Mouse (Mus musculus): Measurements from ENCODE around the gene Ank3. TPM values are rescaled to one million over a fixed set of nuclear protein-coding genes. Genes with fewer than 3 reads are reported as not detected.

The Ank3 gene
- total and polyA plus RNA-seq, 2 experiments from 2014 or later, result 66.6 to 253 TPM

- Histone ChIP-seq H3K36me3 (ENCODE audit: insufficient read depth, low read length) (no peaks in the 10 kb centered on the region), H3K4me1 (ENCODE audit: insufficient read depth, low read length) (peaks cover 6% of the 10 kb centered on the region; the same call in 1 of the 2 replicates), H3K9me3 (ENCODE audit: low read length) (no peaks in the 10 kb centered on the region), H3K9ac (replicated peaks; ENCODE audit: low read length, poor library complexity, severe bottlenecking) (peak overlapping the region; percentile 96), H3K27me3 (ENCODE audit: insufficient read depth, low read length) (no peaks in the 10 kb centered on the region), H3K27ac (ENCODE audit: low read depth, low read length) (peak overlapping the region; percentile 94), H3K4me3 (ENCODE audit: low read depth, low read length) (peak overlapping the region; percentile 73), H3K4me2 (ENCODE audit: low read depth, low read length, poor library complexity, severe bottlenecking) (peak overlapping the region; percentile 62)
- DNase-seq (ENCODE audit: low spot score) (peak; percentile 82), ATAC-seq (ENCODE audit: low FRiP score) (peak; percentile 42)
- WGBS, result 13% methylated on average over 15 of the region's 15 CpGs
- TF ChIP-seq CTCF (IDR thresholded peaks at IDR 0.05), result no peak
Measured at GRCm38 (mm10) chr10:69535123-69535930, 136.8 kb downstream of the Ank3 start.

GRCm38 (mm10) chr10:69535931-69536200 is 137.3 kb downstream of the Ank3 start:
- Histone ChIP-seq H3K36me3 (ENCODE audit: insufficient read depth, low read length) (no peaks in the 10 kb centered on the region), H3K4me2 (ENCODE audit: low read depth, low read length, poor library complexity, severe bottlenecking) (peak overlapping the region; percentile 62), H3K27ac (ENCODE audit: low read depth, low read length) (peak overlapping the region; percentile 94), H3K9ac (replicated peaks; ENCODE audit: low read length, poor library complexity, severe bottlenecking) (peak overlapping the region; percentile 96), H3K9me3 (ENCODE audit: low read length) (no peaks in the 10 kb centered on the region), H3K27me3 (ENCODE audit: insufficient read depth, low read length) (no peaks in the 10 kb centered on the region), H3K4me1 (ENCODE audit: insufficient read depth, low read length) (peaks cover 6% of the 10 kb centered on the region; the same call in 1 of the 2 replicates), H3K4me3 (ENCODE audit: low read depth, low read length) (peak overlapping the region; percentile 73)
- DNase-seq (ENCODE audit: low spot score) (no peak), ATAC-seq (ENCODE audit: low FRiP score) (no peak; the same call in 1 of the 2 replicates)
- TF ChIP-seq CTCF (IDR thresholded peaks at IDR 0.05), result no peak
- 13% methylated on average over 4 of the region's 4 CpGs for WGBS

GRCm38 (mm10) chr10:69536372-69537075 is 138.0 kb downstream of the Ank3 start:
- Histone ChIP-seq H3K4me3 (ENCODE audit: low read depth, low read length) (peak overlapping the region; percentile 73), H3K27ac (ENCODE audit: low read depth, low read length) (peak overlapping the region; percentile 94), H3K36me3 (ENCODE audit: insufficient read depth, low read length) (no peaks in the 10 kb centered on the region), H3K27me3 (ENCODE audit: insufficient read depth, low read length) (no peaks in the 10 kb centered on the region), H3K4me2 (ENCODE audit: low read depth, low read length, poor library complexity, severe bottlenecking) (peak overlapping the region; percentile 62), H3K9ac (replicated peaks; ENCODE audit: low read length, poor library complexity, severe bottlenecking) (peak overlapping the region; percentile 96), H3K9me3 (ENCODE audit: low read length) (no peaks in the 10 kb centered on the region), H3K4me1 (ENCODE audit: insufficient read depth, low read length) (peaks cover 6% of the 10 kb centered on the region; the same call in 1 of the 2 replicates)
- no peak for TF ChIP-seq CTCF (IDR thresholded peaks at IDR 0.05)
- peak; percentile 64 for DNase-seq (ENCODE audit: low spot score)
- peak; percentile 20; the same call in 1 of the 2 replicates for ATAC-seq (ENCODE audit: low FRiP score)
- 48% methylated on average over 9 of the region's 9 CpGs for WGBS

GRCm38 (mm10) chr10:69538236-69538635 is 139.7 kb downstream of the Ank3 start:
- Histone ChIP-seq H3K27ac (ENCODE audit: low read depth, low read length) (0 out of 2 replicates have a peak overlapping the region, but pooled peaks have one; percentile 65), H3K4me1 (ENCODE audit: insufficient read depth, low read length) (peaks cover 6% of the 10 kb centered on the region; the same call in 1 of the 2 replicates), H3K9me3 (ENCODE audit: low read length) (no peaks in the 10 kb centered on the region), H3K4me3 (ENCODE audit: low read depth, low read length) (no peak overlapping the region; the same call in 1 of the 2 replicates), H3K27me3 (ENCODE audit: insufficient read depth, low read length) (no peaks in the 10 kb centered on the region), H3K36me3 (ENCODE audit: insufficient read depth, low read length) (no peaks in the 10 kb centered on the region), H3K4me2 (ENCODE audit: low read depth, low read length, poor library complexity, severe bottlenecking) (peak overlapping the region; percentile 62), H3K9ac (replicated peaks; ENCODE audit: low read length, poor library complexity, severe bottlenecking) (no peak overlapping the region)
- TF ChIP-seq CTCF (IDR thresholded peaks at IDR 0.05), result no peak
- ATAC-seq (ENCODE audit: low FRiP score), result no peak
- WGBS, result 93% methylated on average over 2 of the region's 2 CpGs
- no peak for DNase-seq (ENCODE audit: low spot score)

- H3K27ac ChIP-seq (ENCODE audit: low read depth, low read length), result no peak overlapping the region
- H3K4me2 ChIP-seq (ENCODE audit: low read depth, low read length, poor library complexity, severe bottlenecking), result no peak overlapping the region
- no peaks in the 10 kb centered on the region for H3K9me3 ChIP-seq (ENCODE audit: low read length)
- no peak overlapping the region for H3K4me3 ChIP-seq (ENCODE audit: low read depth, low read length)
- ATAC-seq (ENCODE audit: low FRiP score), result no peak
- H3K9ac ChIP-seq (replicated peaks; ENCODE audit: low read length, poor library complexity, severe bottlenecking), result no peak overlapping the region
- H3K36me3 ChIP-seq (ENCODE audit: insufficient read depth, low read length), result no peaks in the 10 kb centered on the region
- 90% methylated on average over 3 of the region's 3 CpGs for WGBS
- H3K27me3 ChIP-seq (ENCODE audit: insufficient read depth, low read length), result no peaks in the 10 kb centered on the region
- peaks cover 6% of the 10 kb centered on the region; the same call in 1 of the 2 replicates for H3K4me1 ChIP-seq (ENCODE audit: insufficient read depth, low read length)
- no peak for TF ChIP-seq CTCF (IDR thresholded peaks at IDR 0.05)
- DNase-seq (ENCODE audit: low spot score), result no peak
Measured at GRCm38 (mm10) chr10:69542439-69542838, 143.9 kb downstream of the Ank3 start.
